Mouse (Mus musculus) frontal cortex, postnatal 36 days (tissue): ENCODE data around the gene Rgs9.
"Not testable (repeated sequence)": the region's sequence is repeated elsewhere in the genome, so short reads cannot be mapped to it uniquely, and the experiment has no call there.

Experiments used
- DNase-seq, 2 experiments: peaks; one replicate each; pipeline ENCODE4 v3.0.0; 2022; ENCODE audit warnings: low spot score in 2 of 2

Rgs9 gene

GRCm38 (mm10) chr11:109297710-109298375 lies at the start of gene Rgs9:
Gene Rgs9, minus strand, starts transcription at chr11:109298129.
- peak; percentile 89 to 95 for DNase-seq

- peak; percentile 74 to 75 for DNase-seq
Observed at GRCm38 (mm10) chr11:109347242-109347959, 49.5 kb upstream of the Rgs9 start.

GRCm38 (mm10) chr11:109343991-109344599 lies 46.2 kb upstream of the Rgs9 start:
- DNase-seq: no peak

GRCm38 (mm10) chr11:109343558-109343957 lies 45.6 kb upstream of the Rgs9 start:
- DNase-seq: no peak

GRCm38 (mm10) chr11:109342666-109343065 lies 44.7 kb upstream of the Rgs9 start:
- not testable (repeated sequence) for DNase-seq

- DNase-seq: no peak
Observed at GRCm38 (mm10) chr11:109340541-109340940, 42.6 kb upstream of the Rgs9 start.

- DNase-seq: no peak
Observed at GRCm38 (mm10) chr11:109339155-109339938, 41.4 kb upstream of the Rgs9 start.

DNA sequence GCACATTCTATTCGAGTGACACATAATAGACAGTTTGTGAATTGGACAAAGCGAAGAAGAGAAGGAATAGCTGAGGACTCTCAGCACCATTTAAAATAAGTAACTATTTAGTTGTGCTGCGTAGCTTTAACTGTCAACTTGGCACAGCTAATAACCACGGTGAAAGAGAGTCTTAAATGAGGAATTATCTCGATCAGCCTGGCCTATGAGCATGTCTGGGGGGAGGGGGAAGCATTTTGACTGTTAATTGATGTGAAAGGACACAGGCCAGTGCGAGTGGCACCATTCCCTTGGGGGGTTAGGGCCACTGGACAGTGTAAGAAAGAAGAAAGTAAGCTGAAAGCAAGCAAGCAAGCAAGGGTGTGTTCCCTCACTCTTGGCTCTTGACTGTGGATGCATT lies 38.0 kb upstream of the Rgs9 start:
- DNase-seq: no peak

GRCm38 (mm10) chr11:109334773-109335172 lies 36.8 kb upstream of the Rgs9 start:
- no peak for DNase-seq

DNA sequence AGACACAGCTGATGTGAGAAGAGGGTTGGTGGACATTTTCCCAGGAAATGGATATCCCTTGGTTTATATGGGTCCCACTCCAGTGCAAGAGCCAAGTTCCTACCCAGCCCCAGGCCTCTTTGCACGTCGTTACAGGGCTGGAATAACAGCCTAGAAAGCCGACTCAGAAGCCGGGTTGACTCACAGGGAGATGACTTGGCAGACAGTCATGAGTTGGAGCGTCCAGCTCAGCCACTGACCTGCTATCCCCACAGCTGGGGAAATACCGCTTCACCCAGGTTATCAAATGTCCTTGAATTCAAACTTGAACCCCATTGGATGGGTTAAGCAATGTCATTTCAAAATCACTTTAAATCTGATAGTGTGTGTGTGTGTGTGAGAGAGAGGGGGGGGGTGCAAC lies 34.8 kb upstream of the Rgs9 start:
- DNase-seq: no peak

DNA sequence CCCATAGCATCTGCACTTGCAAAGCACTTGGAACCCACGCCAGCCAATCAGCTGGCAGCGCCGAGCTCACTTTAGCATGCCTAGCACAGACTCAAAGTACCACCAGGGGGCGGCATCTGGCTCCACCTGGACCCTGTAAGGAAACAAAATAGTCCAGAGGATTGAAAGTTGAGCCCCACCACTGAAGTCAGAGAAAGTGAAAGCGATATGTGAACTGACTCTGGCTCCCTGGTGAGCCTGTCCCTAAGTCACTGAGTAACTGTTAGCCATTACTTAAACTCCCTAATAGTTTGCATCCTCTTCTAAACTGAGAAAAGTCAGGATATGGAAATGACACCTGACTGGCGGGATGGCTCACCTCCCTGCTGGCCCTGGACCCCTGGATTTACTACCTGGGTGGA lies 33.5 kb upstream of the Rgs9 start:
- peak; percentile 87 to 93 for DNase-seq

GRCm38 (mm10) chr11:109330706-109331393 lies 32.9 kb upstream of the Rgs9 start:
- no peak for DNase-seq

DNA sequence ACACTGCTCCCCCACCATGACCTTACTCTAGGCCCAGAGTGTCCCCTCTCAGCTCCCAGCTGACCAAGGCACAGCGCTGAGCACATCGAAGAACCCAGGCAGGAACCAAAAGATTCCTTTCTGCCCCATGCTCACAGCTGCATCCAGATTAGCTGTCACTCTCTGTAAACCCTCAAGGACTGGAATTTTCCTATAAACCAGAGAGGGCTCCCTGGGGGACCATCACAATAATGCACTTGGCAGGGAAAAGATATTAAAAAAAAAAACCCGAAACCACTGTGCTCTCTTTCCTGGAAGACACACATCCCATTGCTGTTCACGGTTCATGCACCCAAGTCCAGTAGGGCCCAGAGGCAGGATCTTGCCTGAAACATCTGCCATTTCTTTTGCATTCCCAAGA lies 31.4 kb upstream of the Rgs9 start:
- no peak for DNase-seq

DNA sequence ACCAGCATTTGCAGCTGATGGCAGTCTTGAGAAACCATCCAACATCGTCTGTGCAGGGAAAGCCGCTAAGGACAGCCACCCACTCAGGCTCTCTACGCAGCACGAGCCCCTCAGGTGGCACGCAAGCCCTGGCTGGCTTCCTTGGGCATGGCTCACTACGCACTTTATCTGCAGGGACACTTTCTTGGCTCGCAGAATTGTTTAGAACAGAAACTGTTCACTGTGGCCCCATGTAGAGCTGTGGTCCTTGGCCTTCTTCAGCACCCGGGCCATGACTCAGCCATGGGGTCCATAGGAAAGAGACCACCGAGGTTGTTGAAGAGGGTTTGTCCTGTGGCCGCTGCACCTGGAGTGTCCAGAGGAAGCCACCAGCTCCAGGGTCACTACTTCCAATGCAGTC lies 30.0 kb upstream of the Rgs9 start:
- no peak for DNase-seq

GRCm38 (mm10) chr11:109327381-109327780 lies 29.5 kb upstream of the Rgs9 start:
- DNase-seq: no peak

- no peak for DNase-seq
Observed at GRCm38 (mm10) chr11:109326270-109326669, 28.3 kb upstream of the Rgs9 start.

GRCm38 (mm10) chr11:109320361-109320933 lies 22.5 kb upstream of the Rgs9 start:
- DNase-seq: peak; percentile 49 to 58

DNA sequence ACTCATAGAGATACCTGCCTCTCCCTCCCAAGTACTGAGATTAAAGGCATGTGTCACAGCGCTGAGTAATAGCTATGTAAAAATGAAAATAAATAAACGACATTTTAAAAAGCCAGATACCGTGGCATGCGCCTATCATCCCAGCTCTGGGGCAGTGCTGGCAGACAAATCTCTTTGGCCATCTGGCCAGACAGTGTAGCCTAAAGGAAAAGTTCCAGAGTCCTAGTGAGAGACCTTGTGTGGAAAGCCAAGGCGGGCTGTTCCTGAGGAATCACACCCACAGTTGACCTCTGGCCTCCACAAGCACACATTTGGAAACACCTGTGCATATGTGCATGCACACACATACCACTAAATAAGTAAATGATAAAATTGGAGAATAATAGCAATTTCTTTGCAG lies 22.0 kb upstream of the Rgs9 start:
- DNase-seq: no peak

- DNase-seq: no peak
Observed at GRCm38 (mm10) chr11:109319471-109319870, 21.5 kb upstream of the Rgs9 start.

GRCm38 (mm10) chr11:109316921-109317320 lies 19.0 kb upstream of the Rgs9 start:
- peak; percentile 38 to 67 for DNase-seq
